Mouse (Mus musculus): ENCODE results near the gene Gas2.

DNA sequence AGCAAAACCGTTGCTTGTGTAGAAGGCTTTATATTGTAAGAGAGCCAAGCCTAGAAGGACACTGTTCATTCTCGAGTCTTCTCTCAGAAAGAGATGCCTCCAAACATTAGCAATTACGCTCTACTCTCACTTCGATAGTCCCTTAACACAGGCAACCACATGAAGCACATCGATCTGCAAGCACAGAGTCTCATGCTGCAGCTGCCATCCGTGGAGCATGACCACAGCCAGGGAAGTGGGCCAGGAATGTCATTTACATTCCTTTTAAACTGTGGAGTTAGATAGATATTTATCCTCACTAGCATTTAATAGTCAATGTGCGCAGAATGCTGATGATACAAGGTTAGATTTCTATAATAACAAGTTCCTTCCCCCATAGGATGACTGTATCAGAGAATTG lies 21.3 kb upstream of the Gas2 start:
- TF ChIP-seq CTCF (IDR thresholded peaks at IDR 0.05; ENCODE audit: extremely low read depth, insufficient read depth, low read length) (no peak), POLR2A (IDR thresholded peaks at IDR 0.05; ENCODE audit: extremely low read depth, insufficient read depth, low read length) (no peak)
